Mouse (Mus musculus): ENCODE results near the gene Rad23b. TPM values are rescaled to one million over a fixed set of nuclear protein-coding genes. Genes with fewer than 3 reads are reported as not detected.

Gene Rad23b
- polyA plus RNA-seq (2014; fragmentation: Illumina TruSeq; extraction: RNeasy Lipid Tissue Mini Kit (QIAGEN cat#74804); ENCODE audit: low read depth, low replicate concordance) = 138 TPM

GRCm38 (mm10) chr4:55349452-55350218 lies at the start of gene Rad23b:
Gene Rad23b, plus strand, starts transcription at chr4:55350043.

Other genes starting within 250 kb of the Rad23b start
- 9.9 TPM for gene Klf4, start 182.4 kb downstream of the Rad23b start, polyA plus RNA-seq (2014; fragmentation: Illumina TruSeq; extraction: RNeasy Lipid Tissue Mini Kit (QIAGEN cat#74804); ENCODE audit: low read depth, low replicate concordance)